Mouse (Mus musculus): ENCODE measurements around the gene C1qtnf4.

GRCm38 (mm10) chr2:90846955-90847680, 38.5 kb upstream of the C1qtnf4 start, which contains the start of gene Mtch2:
- TF ChIP-seq CTCF (IDR thresholded peaks at IDR 0.05; ENCODE audit: low read depth) (no peak), EP300 (IDR thresholded peaks at IDR 0.05; ENCODE audit: low read depth) (no peak)

All from liver, postnatal 0 days (tissue).